Mouse (Mus musculus) heart, adult 9 months (tissue): ENCODE measurements around the gene Mfap4.

Source experiments
- DNase-seq, 2 experiments: peaks; one replicate each; pipeline ENCODE4 v3.0.0; 2022; ENCODE audit warnings: low spot score in 2 of 2

Mfap4 gene

GRCm38 (mm10) chr11:61484613-61485540 lies at the start of gene Mfap4:
Mfap4 (plus strand) TSS chr11:61485431.
- peak in 1 of 2 experiments; percentile 43 for DNase-seq

- no peak for DNase-seq
Measured at GRCm38 (mm10) chr11:61436298-61436697, 48.9 kb upstream of the Mfap4 start.

- no peak for DNase-seq
Measured at GRCm38 (mm10) chr11:61439170-61439569, 46.1 kb upstream of the Mfap4 start.

- DNase-seq: no peak
Measured at GRCm38 (mm10) chr11:61440416-61440815, 44.8 kb upstream of the Mfap4 start.

GRCm38 (mm10) chr11:61441670-61442069 lies 43.6 kb upstream of the Mfap4 start:
- no peak for DNase-seq

- DNase-seq: no peak
Measured at GRCm38 (mm10) chr11:61443807-61444206, 41.4 kb upstream of the Mfap4 start.

- DNase-seq: no peak
Measured at GRCm38 (mm10) chr11:61447296-61447695, 37.9 kb upstream of the Mfap4 start.

- DNase-seq: no peak
Measured at GRCm38 (mm10) chr11:61448041-61448440, 37.2 kb upstream of the Mfap4 start.

GRCm38 (mm10) chr11:61448599-61449225 lies 36.5 kb upstream of the Mfap4 start:
- DNase-seq: peak; percentile 57 to 60

GRCm38 (mm10) chr11:61449499-61450292 lies 35.5 kb upstream of the Mfap4 start:
- DNase-seq: no peak

GRCm38 (mm10) chr11:61464071-61464470 lies 21.2 kb upstream of the Mfap4 start:
- no peak for DNase-seq

- DNase-seq: no peak
Measured at GRCm38 (mm10) chr11:61465422-61465821, 19.8 kb upstream of the Mfap4 start.

GRCm38 (mm10) chr11:61468534-61468933 lies 16.7 kb upstream of the Mfap4 start:
- no peak for DNase-seq

- DNase-seq: no peak
Measured at GRCm38 (mm10) chr11:61469317-61469917, 15.8 kb upstream of the Mfap4 start.

GRCm38 (mm10) chr11:61470880-61471279 lies 14.4 kb upstream of the Mfap4 start:
- DNase-seq: no peak

GRCm38 (mm10) chr11:61473630-61474029 lies 11.6 kb upstream of the Mfap4 start:
- no peak for DNase-seq

- no peak for DNase-seq
Measured at GRCm38 (mm10) chr11:61476786-61477382, 8.3 kb upstream of the Mfap4 start.

- no peak for DNase-seq
Measured at GRCm38 (mm10) chr11:61477566-61478508, 7.4 kb upstream of the Mfap4 start.

- DNase-seq: no peak
Measured at GRCm38 (mm10) chr11:61478788-61479187, 6.4 kb upstream of the Mfap4 start.
